Mouse (Mus musculus): ENCODE data around the gene Pcyt1b. TPM values are rescaled to one million over a fixed set of nuclear protein-coding genes. Genes with fewer than 3 reads are reported as not detected.

Pcyt1b gene
- 1.0 and 1.4 TPM in 2 replicates for polyA plus RNA-seq (2012; rRNA removed)

- H3K36me3 ChIP-seq (ENCODE audit: control insufficient read depth, insufficient read depth, low read length) = no peaks in the 10 kb centered on the region
- TF ChIP-seq CTCF (IDR thresholded peaks at IDR 0.05; ENCODE audit: control insufficient read depth, insufficient read depth, insufficient replicate concordance, low read depth, low read length) (no peak), POLR2A (IDR thresholded peaks at IDR 0.05; ENCODE audit: control insufficient read depth, low read depth, low read length) (no peak)
- H3K4me3 ChIP-seq (ENCODE audit: control insufficient read depth, low read depth, low read length) = no peak within 1 kb of the TSS
- no peaks in the 10 kb centered on the region for H3K27me3 ChIP-seq (ENCODE audit: control insufficient read depth, insufficient read depth, low read length)
- H3K4me1 ChIP-seq (ENCODE audit: control insufficient read depth, insufficient read depth, low read length) = no peaks in the 10 kb centered on the region
- no peak within 1 kb of the TSS for H3K27ac ChIP-seq (ENCODE audit: control insufficient read depth, insufficient read depth, low read depth, low read length)
Observed at GRCm38 (mm10) chrX:93654218-93655002, at the start of gene Pcyt1b. TSS of gene Pcyt1b (plus strand) at chrX:93654863.

GRCm38 (mm10) chrX:93630256-93630655 is 24.4 kb upstream of the Pcyt1b start:
- Histone ChIP-seq H3K27me3 (ENCODE audit: control insufficient read depth, insufficient read depth, low read length) (no peaks in the 10 kb centered on the region), H3K36me3 (ENCODE audit: control insufficient read depth, insufficient read depth, low read length) (no peaks in the 10 kb centered on the region), H3K27ac (ENCODE audit: control insufficient read depth, insufficient read depth, low read depth, low read length) (no peak overlapping the region), H3K4me3 (ENCODE audit: control insufficient read depth, low read depth, low read length) (no peak overlapping the region), H3K4me1 (ENCODE audit: control insufficient read depth, insufficient read depth, low read length) (no peaks in the 10 kb centered on the region)
- TF ChIP-seq POLR2A (IDR thresholded peaks at IDR 0.05; ENCODE audit: control insufficient read depth, low read depth, low read length) (no peak), CTCF (IDR thresholded peaks at IDR 0.05; ENCODE audit: control insufficient read depth, insufficient read depth, insufficient replicate concordance, low read depth, low read length) (no peak)

GRCm38 (mm10) chrX:93631657-93632449 is 22.8 kb upstream of the Pcyt1b start, which contains the start of gene Pola1:
TSS of gene Pola1 (minus strand) at chrX:93632155.
- peak within 1 kb of the TSS; percentile 66 for H3K27ac ChIP-seq (ENCODE audit: control insufficient read depth, insufficient read depth, low read depth, low read length)

GRCm38 (mm10) chrX:93634861-93635375 is 19.7 kb upstream of the Pcyt1b start:
- TF ChIP-seq POLR2A (IDR thresholded peaks at IDR 0.05; ENCODE audit: control insufficient read depth, low read depth, low read length) (no peak), CTCF (IDR thresholded peaks at IDR 0.05; ENCODE audit: control insufficient read depth, insufficient read depth, insufficient replicate concordance, low read depth, low read length) (no peak)
- Histone ChIP-seq H3K4me1 (ENCODE audit: control insufficient read depth, insufficient read depth, low read length) (no peaks in the 10 kb centered on the region), H3K27me3 (ENCODE audit: control insufficient read depth, insufficient read depth, low read length) (no peaks in the 10 kb centered on the region), H3K36me3 (ENCODE audit: control insufficient read depth, insufficient read depth, low read length) (no peaks in the 10 kb centered on the region), H3K4me3 (ENCODE audit: control insufficient read depth, low read depth, low read length) (no peak overlapping the region), H3K27ac (ENCODE audit: control insufficient read depth, insufficient read depth, low read depth, low read length) (no peak overlapping the region)

More at GRCm38 (mm10) chrX:93631657-93632449, 22.8 kb upstream of the Pcyt1b start, which contains the start of gene Pola1:
- TF ChIP-seq CTCF (IDR thresholded peaks at IDR 0.05; ENCODE audit: control insufficient read depth, insufficient read depth, insufficient replicate concordance, low read depth, low read length) (no peak), POLR2A (IDR thresholded peaks at IDR 0.05; ENCODE audit: control insufficient read depth, low read depth, low read length) (peak; percentile 40; the same call in 1 of the 2 replicates)
- H3K4me1 ChIP-seq (ENCODE audit: control insufficient read depth, insufficient read depth, low read length) = no peaks in the 10 kb centered on the region
- H3K36me3 ChIP-seq (ENCODE audit: control insufficient read depth, insufficient read depth, low read length) = no peaks in the 10 kb centered on the region
- peak within 1 kb of the TSS; percentile 92 for H3K4me3 ChIP-seq (ENCODE audit: control insufficient read depth, low read depth, low read length)
- no peaks in the 10 kb centered on the region for H3K27me3 ChIP-seq (ENCODE audit: control insufficient read depth, insufficient read depth, low read length)

GRCm38 (mm10) chrX:93643600-93643999 is 11.1 kb upstream of the Pcyt1b start:
- no peaks in the 10 kb centered on the region for H3K4me1 ChIP-seq (ENCODE audit: control insufficient read depth, insufficient read depth, low read length)
- no peak overlapping the region for H3K27ac ChIP-seq (ENCODE audit: control insufficient read depth, insufficient read depth, low read depth, low read length)
- no peak overlapping the region for H3K4me3 ChIP-seq (ENCODE audit: control insufficient read depth, low read depth, low read length)
- no peaks in the 10 kb centered on the region for H3K36me3 ChIP-seq (ENCODE audit: control insufficient read depth, insufficient read depth, low read length)
- no peaks in the 10 kb centered on the region for H3K27me3 ChIP-seq (ENCODE audit: control insufficient read depth, insufficient read depth, low read length)
- TF ChIP-seq CTCF (IDR thresholded peaks at IDR 0.05; ENCODE audit: control insufficient read depth, insufficient read depth, insufficient replicate concordance, low read depth, low read length) (no peak), POLR2A (IDR thresholded peaks at IDR 0.05; ENCODE audit: control insufficient read depth, low read depth, low read length) (no peak)

GRCm38 (mm10) chrX:93644022-93644421 is 10.6 kb upstream of the Pcyt1b start:
- no peak for TF ChIP-seq CTCF (IDR thresholded peaks at IDR 0.05; ENCODE audit: control insufficient read depth, insufficient read depth, insufficient replicate concordance, low read depth, low read length)
- no peak for TF ChIP-seq POLR2A (IDR thresholded peaks at IDR 0.05; ENCODE audit: control insufficient read depth, low read depth, low read length)

GRCm38 (mm10) chrX:93650738-93651137 is 3.9 kb upstream of the Pcyt1b start:
- no peaks in the 10 kb centered on the region for H3K36me3 ChIP-seq (ENCODE audit: control insufficient read depth, insufficient read depth, low read length)
- H3K27me3 ChIP-seq (ENCODE audit: control insufficient read depth, insufficient read depth, low read length) = no peaks in the 10 kb centered on the region
- TF ChIP-seq POLR2A (IDR thresholded peaks at IDR 0.05; ENCODE audit: control insufficient read depth, low read depth, low read length) (no peak), CTCF (IDR thresholded peaks at IDR 0.05; ENCODE audit: control insufficient read depth, insufficient read depth, insufficient replicate concordance, low read depth, low read length) (no peak)
- H3K4me3 ChIP-seq (ENCODE audit: control insufficient read depth, low read depth, low read length) = no peak overlapping the region
- no peaks in the 10 kb centered on the region for H3K4me1 ChIP-seq (ENCODE audit: control insufficient read depth, insufficient read depth, low read length)
- H3K27ac ChIP-seq (ENCODE audit: control insufficient read depth, insufficient read depth, low read depth, low read length) = no peak overlapping the region

More at GRCm38 (mm10) chrX:93644022-93644421, 10.6 kb upstream of the Pcyt1b start:
- Histone ChIP-seq H3K27ac (ENCODE audit: control insufficient read depth, insufficient read depth, low read depth, low read length) (no peak overlapping the region), H3K36me3 (ENCODE audit: control insufficient read depth, insufficient read depth, low read length) (no peaks in the 10 kb centered on the region), H3K27me3 (ENCODE audit: control insufficient read depth, insufficient read depth, low read length) (no peaks in the 10 kb centered on the region), H3K4me1 (ENCODE audit: control insufficient read depth, insufficient read depth, low read length) (no peaks in the 10 kb centered on the region), H3K4me3 (ENCODE audit: control insufficient read depth, low read depth, low read length) (no peak overlapping the region)
